Mouse (Mus musculus) brain, embryonic 14.5 days (tissue): ENCODE data around the gene Npsr1.

Experiments
- CTCF ChIP-seq: fragments of 200-500 bp; IDR thresholded peaks from 2 replicates; pipeline ENCODE4 v1.5.1; 2012; ENCODE audit warnings: inconsistent platforms, mild to moderate bottlenecking, moderate library complexity, borderline replicate concordance; ENCODE audit not compliant: insufficient read depth, insufficient read length; ENCODE audit errors: extremely low read depth
- POLR2A ChIP-seq: fragments of 200-500 bp; IDR thresholded peaks from 2 replicates; pipeline ENCODE4 v1.6.1; 2012; ENCODE audit warnings: mild to moderate bottlenecking, inconsistent platforms, borderline replicate concordance; ENCODE audit not compliant: poor library complexity, insufficient read depth, insufficient read length, severe bottlenecking; ENCODE audit errors: extremely low read depth

DNA sequence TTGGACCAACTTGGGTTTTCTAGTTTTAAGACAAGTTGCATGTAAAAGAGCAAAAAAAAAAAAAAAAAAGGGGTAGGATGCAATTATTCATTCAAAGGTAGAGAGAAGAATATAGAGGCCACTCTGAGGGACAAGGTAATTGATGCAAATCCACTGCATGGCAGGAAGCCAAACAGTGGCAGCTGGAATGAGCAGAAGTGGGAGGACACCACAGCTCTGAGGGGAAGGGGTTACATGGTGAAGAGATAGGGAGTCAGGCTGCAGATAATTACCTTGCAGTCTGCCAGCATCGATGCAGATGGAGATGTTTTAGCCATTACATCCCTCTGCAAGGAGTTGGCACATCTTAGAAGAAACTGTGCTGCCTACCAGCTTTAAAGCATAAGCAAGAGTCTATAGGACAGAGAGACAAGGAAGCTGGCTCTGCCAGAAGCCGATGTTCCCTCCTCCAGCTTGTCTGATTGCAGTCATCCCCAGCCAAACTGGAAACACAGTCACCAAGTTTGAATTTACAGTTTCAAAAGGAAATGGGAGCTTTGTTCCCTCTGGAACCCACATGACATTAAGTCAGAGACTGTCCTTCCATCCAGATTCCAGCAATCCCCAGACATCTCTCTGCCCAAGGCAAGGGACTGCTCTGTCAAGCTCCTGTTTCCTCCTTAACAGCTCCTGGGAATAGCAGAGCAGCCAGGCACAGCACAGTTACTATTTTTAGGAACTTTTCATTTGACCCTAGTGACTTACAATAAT lies 91.9 kb downstream of the Npsr1 start:
- no peak for TF ChIP-seq POLR2A
- no peak for TF ChIP-seq CTCF
